ENCODE assay signal across 8 mouse cellular contexts in genomic region chr6:42709291-42710211, GRCm38 (mm10). TPM values are rescaled to one million over a fixed set of nuclear protein-coding genes. Genes with fewer than 3 reads are reported as not detected.
A peak's percentile ranks its signal among the peaks of the same experiment; 100 is the strongest.
DNase-seq lines count a peak whose midpoint lies in the region; ATAC-seq and TF ChIP-seq lines count a peak whose summit lies in the region.

Gene Tcaf1, minus strand, starts transcription at chr6:42710088.

- H3K27me3 ChIP-seq in Patski, result peaks cover 38% of the 10 kb centered on the region
- no peaks in the 10 kb centered on the region for H3K27me3 ChIP-seq in hindbrain, embryonic 13.5 days
- H3K27me3 ChIP-seq in lung, embryonic 15.5 days, result no peaks in the 10 kb centered on the region

- H3K4me3 ChIP-seq in hindbrain, embryonic 13.5 days, result peak within 1 kb of the TSS; percentile 81
- H3K4me3 ChIP-seq in lung, embryonic 15.5 days, result peak within 1 kb of the TSS; percentile 86

- peak; percentile 94 for ATAC-seq in Patski
- peak; percentile 99 for ATAC-seq in hindbrain, embryonic 13.5 days (ENCODE audit: low FRiP score)
- peak; percentile 100 for ATAC-seq in lung, embryonic 15.5 days (ENCODE audit: borderline replicate concordance, extremely low read depth, low FRiP score, low TSS enrichment)
- no peak for ATAC-seq in megakaryocyte progenitor cell, adult 5-6 weeks (replicated peaks; ENCODE audit: poor library complexity)

- in situ Hi-C loops in Patski (cut with MboI; ENCODE audit: low pct_unique_long_range_greater_than_20kb), result no loop called here

- no peaks in the 10 kb centered on the region for H3K9me3 ChIP-seq in hindbrain, embryonic 13.5 days
- no peaks in the 10 kb centered on the region for H3K9me3 ChIP-seq in lung, embryonic 15.5 days

- peak within 1 kb of the TSS; percentile 70 for H3K4me2 ChIP-seq in hindbrain, embryonic 13.5 days
- peak within 1 kb of the TSS; percentile 83 for H3K4me2 ChIP-seq in lung, embryonic 15.5 days

- under 1% methylated on average over 28 of the region's 28 CpGs for WGBS in hindbrain, embryonic 13.5 days
- WGBS in lung, embryonic 15.5 days, result 1% methylated on average over 28 of the region's 28 CpGs

- H3K9ac ChIP-seq in hindbrain, embryonic 13.5 days, result peak within 1 kb of the TSS; percentile 95
- peak within 1 kb of the TSS; percentile 78 for H3K9ac ChIP-seq in lung, embryonic 15.5 days

- CTCF ChIA-PET in Patski (lab: Charles Lee), result interaction anchor here (1.0 kb wide), 1 partner anchor 12 kb away, joined by 4 read pairs; no protein-coding TSS in a partner anchor

- DNase-seq in Patski (ENCODE audit: low read depth, low spot score), result no peak
- DNase-seq in cerebellum, postnatal 25 days, result peak; percentile 87 to 92
- DNase-seq in frontal cortex, postnatal 36 days (ENCODE audit: low spot score in 2 of 2), result peak; percentile 88 to 93
- DNase-seq in layer of hippocampus, postnatal 14 days (ENCODE audit: low spot score in 2 of 2), result peak; percentile 85 to 91
- DNase-seq in retina, postnatal 1 day, result peak; percentile 93

- H3K27ac ChIP-seq in hindbrain, embryonic 13.5 days, result peak within 1 kb of the TSS; percentile 98
- peak within 1 kb of the TSS; percentile 90 for H3K27ac ChIP-seq in lung, embryonic 15.5 days

- POLR2A ChIA-PET in Patski (lab: Charles Lee), result no interaction called here

- peaks cover 21% of the 10 kb centered on the region for H3K4me1 ChIP-seq in hindbrain, embryonic 13.5 days (replicated peaks)
- 0 out of 2 replicates have a peak, but pooled peaks cover 4% of the 10 kb centered on the region for H3K4me1 ChIP-seq in lung, embryonic 15.5 days

- H3K36me3 ChIP-seq in hindbrain, embryonic 13.5 days, result no peaks in the 10 kb centered on the region
- no peaks in the 10 kb centered on the region for H3K36me3 ChIP-seq in lung, embryonic 15.5 days

- no peak for TF ChIP-seq CTCF in Patski (IDR thresholded peaks at IDR 0.05)

RNA-seq across cellular contexts. Expression of gene Tcaf1, which starts in this region (rescaled TPM):
- polyA plus RNA-seq in Patski (2021), result 69.7 TPM
- 224 and 234 TPM in 2 replicates for polyA plus RNA-seq in hindbrain, embryonic 13.5 days (2015; fragmentation: Nextera tagmentation; extraction: Ambion mirVana)
- total RNA-seq in layer of hippocampus, postnatal 14 days (2021), result 100 to 1,000 TPM; 210 to 212 TPM
- 74.2 and 75.9 TPM in 2 replicates for polyA plus RNA-seq in lung, embryonic 15.5 days (2015; fragmentation: Nextera tagmentation; extraction: Ambion mirVana)
- total RNA-seq in megakaryocyte progenitor cell, adult 5-6 weeks (2015), result 0.05 and 0.37 TPM in 2 replicates
- 0.27 and 1.4 TPM in 2 replicates for total RNA-seq in megakaryocyte progenitor cell, adult 5-6 weeks (2017)

Comparison
In these comparisons a context has a peak if more than half of its experiments do, and no peak if none do; other contexts are left out.
1. RNA of gene Tcaf1 (total RNA-seq): 210 to 212 TPM in layer of hippocampus, postnatal 14 days; 0.05 to 1.4 TPM in megakaryocyte progenitor cell, adult 5-6 weeks; every median in the first group is over 10 times any median in the second.